Mouse (Mus musculus): ENCODE results near the gene Adgrg1. TPM values are rescaled to one million over a fixed set of nuclear protein-coding genes. Genes with fewer than 3 reads are reported as not detected.
A peak's percentile ranks its signal among the peaks of the same experiment; 100 is the strongest.

Gene Adgrg1
- polyA plus RNA-seq, 1 experiment from 2014 or later: 4.4 TPM

- ATAC-seq (ENCODE audit: extremely low read depth, insufficient number of reproducible peaks, low FRiP score, low TSS enrichment): no peak
- no peaks in the 10 kb centered on the region for H3K36me3 ChIP-seq
- peaks cover 16% of the 10 kb centered on the region; the same call in 1 of the 2 replicates for H3K27me3 ChIP-seq (replicated peaks)
- H3K9ac ChIP-seq: no peak overlapping the region
- no peak overlapping the region for H3K27ac ChIP-seq (replicated peaks)
- 64% methylated on average over 6 of the region's 6 CpGs for whole genome bisulfite sequencing
- H3K4me2 ChIP-seq: no peak overlapping the region
- peaks cover 75% of the 10 kb centered on the region for H3K4me1 ChIP-seq
- no peaks in the 10 kb centered on the region for H3K9me3 ChIP-seq
- H3K4me3 ChIP-seq: no peak overlapping the region
These were observed 22.6 kb downstream of the Adgrg1 start for GRCm38 (mm10) chr8:94996899-94997856.

- no peak for ATAC-seq (ENCODE audit: extremely low read depth, insufficient number of reproducible peaks, low FRiP score, low TSS enrichment)
- WGBS: 61% methylated on average over 6 of the region's 6 CpGs
- peaks cover 16% of the 10 kb centered on the region; the same call in 1 of the 2 replicates for H3K27me3 ChIP-seq (replicated peaks)
- H3K36me3 ChIP-seq: no peaks in the 10 kb centered on the region
- no peak overlapping the region for H3K4me2 ChIP-seq
- no peaks in the 10 kb centered on the region for H3K9me3 ChIP-seq
- H3K4me3 ChIP-seq: no peak overlapping the region
- no peak overlapping the region for H3K9ac ChIP-seq
- peaks cover 72% of the 10 kb centered on the region for H3K4me1 ChIP-seq
- no peak overlapping the region for H3K27ac ChIP-seq (replicated peaks)
These were observed 23.3 kb downstream of the Adgrg1 start for GRCm38 (mm10) chr8:94997857-94998243.

- Histone ChIP-seq H3K9ac (no peak overlapping the region), H3K4me3 (no peak overlapping the region), H3K36me3 (no peaks in the 10 kb centered on the region), H3K27me3 (replicated peaks) (peaks cover 12% of the 10 kb centered on the region; the same call in 1 of the 2 replicates), H3K9me3 (no peaks in the 10 kb centered on the region), H3K4me1 (peaks cover 66% of the 10 kb centered on the region), H3K4me2 (no peak overlapping the region), H3K27ac (replicated peaks) (no peak overlapping the region; the same call in 1 of the 2 replicates)
- WGBS: 37% methylated on average over 2 of the region's 2 CpGs
- ATAC-seq (ENCODE audit: extremely low read depth, insufficient number of reproducible peaks, low FRiP score, low TSS enrichment): no peak
These were observed 23.9 kb downstream of the Adgrg1 start for GRCm38 (mm10) chr8:94998431-94998830.

- 61% methylated on average over 6 of the region's 6 CpGs for WGBS
- H3K4me1 ChIP-seq: peaks cover 61% of the 10 kb centered on the region
- H3K27ac ChIP-seq (replicated peaks): peak overlapping the region; percentile 50
- H3K36me3 ChIP-seq: no peaks in the 10 kb centered on the region
- H3K9me3 ChIP-seq: no peaks in the 10 kb centered on the region
- 0 out of 2 replicates have a peak, but pooled peaks cover 9% of the 10 kb centered on the region for H3K27me3 ChIP-seq (replicated peaks)
- no peak for ATAC-seq (ENCODE audit: extremely low read depth, insufficient number of reproducible peaks, low FRiP score, low TSS enrichment)
- H3K4me2 ChIP-seq: no peak overlapping the region
- no peak overlapping the region for H3K9ac ChIP-seq
- H3K4me3 ChIP-seq: no peak overlapping the region
These were observed 24.5 kb downstream of the Adgrg1 start for GRCm38 (mm10) chr8:94999004-94999403.

GRCm38 (mm10) chr8:94999956-95000355 is 25.4 kb downstream of the Adgrg1 start:
- Histone ChIP-seq H3K9me3 (no peaks in the 10 kb centered on the region), H3K27me3 (replicated peaks) (0 out of 2 replicates have a peak, but pooled peaks cover under 1% of the 10 kb centered on the region), H3K36me3 (no peaks in the 10 kb centered on the region), H3K4me1 (peaks cover 55% of the 10 kb centered on the region), H3K4me3 (no peak overlapping the region), H3K27ac (replicated peaks) (peak overlapping the region; percentile 36; the same call in 1 of the 2 replicates), H3K4me2 (no peak overlapping the region), H3K9ac (no peak overlapping the region)
- ATAC-seq (ENCODE audit: extremely low read depth, insufficient number of reproducible peaks, low FRiP score, low TSS enrichment): no peak
- WGBS: 71% methylated on average over 6 of the region's 6 CpGs

- H3K4me1 ChIP-seq: peaks cover 55% of the 10 kb centered on the region
- H3K4me2 ChIP-seq: no peak overlapping the region
- no peak overlapping the region for H3K4me3 ChIP-seq
- ATAC-seq (ENCODE audit: extremely low read depth, insufficient number of reproducible peaks, low FRiP score, low TSS enrichment): no peak
- H3K27me3 ChIP-seq (replicated peaks): no peaks in the 10 kb centered on the region
- H3K9me3 ChIP-seq: no peaks in the 10 kb centered on the region
- 24% methylated on average over 5 of the region's 5 CpGs for WGBS
- H3K9ac ChIP-seq: no peak overlapping the region
- no peaks in the 10 kb centered on the region for H3K36me3 ChIP-seq
- peak overlapping the region; percentile 36 for H3K27ac ChIP-seq (replicated peaks)
These were observed 26.1 kb downstream of the Adgrg1 start for GRCm38 (mm10) chr8:95000684-95001083.

GRCm38 (mm10) chr8:95001165-95001564 is 26.6 kb downstream of the Adgrg1 start:
- Histone ChIP-seq H3K36me3 (no peaks in the 10 kb centered on the region), H3K4me3 (no peak overlapping the region), H3K9me3 (no peaks in the 10 kb centered on the region), H3K4me2 (no peak overlapping the region), H3K27me3 (replicated peaks) (no peaks in the 10 kb centered on the region), H3K9ac (no peak overlapping the region), H3K27ac (replicated peaks) (peak overlapping the region; percentile 36; the same call in 1 of the 2 replicates), H3K4me1 (peaks cover 55% of the 10 kb centered on the region)
- ATAC-seq (ENCODE audit: extremely low read depth, insufficient number of reproducible peaks, low FRiP score, low TSS enrichment): peak; percentile 9; the same call in 1 of the 2 replicates
- WGBS: 76% methylated on average over 5 of the region's 5 CpGs

GRCm38 (mm10) chr8:95001655-95002054 is 27.1 kb downstream of the Adgrg1 start:
- Histone ChIP-seq H3K4me2 (peak overlapping the region; percentile 33), H3K4me3 (no peak overlapping the region), H3K9ac (peak overlapping the region; percentile 20), H3K4me1 (peaks cover 55% of the 10 kb centered on the region), H3K36me3 (no peaks in the 10 kb centered on the region), H3K9me3 (no peaks in the 10 kb centered on the region), H3K27me3 (replicated peaks) (no peaks in the 10 kb centered on the region), H3K27ac (replicated peaks) (peak overlapping the region; percentile 71)
- ATAC-seq (ENCODE audit: extremely low read depth, insufficient number of reproducible peaks, low FRiP score, low TSS enrichment): peak; percentile 27; the same call in 1 of the 2 replicates
- WGBS: 6% methylated on average over 7 of the region's 7 CpGs

- Histone ChIP-seq H3K27me3 (replicated peaks) (no peaks in the 10 kb centered on the region), H3K4me3 (no peak overlapping the region), H3K9ac (peak overlapping the region; percentile 20), H3K4me2 (peak overlapping the region; percentile 33), H3K9me3 (no peaks in the 10 kb centered on the region), H3K4me1 (peaks cover 54% of the 10 kb centered on the region), H3K36me3 (no peaks in the 10 kb centered on the region), H3K27ac (replicated peaks) (peak overlapping the region; percentile 71)
- 25% methylated on average over 8 of the region's 8 CpGs for WGBS
- no peak for ATAC-seq (ENCODE audit: extremely low read depth, insufficient number of reproducible peaks, low FRiP score, low TSS enrichment)
These were observed 27.6 kb downstream of the Adgrg1 start for GRCm38 (mm10) chr8:95002089-95002655.

- Histone ChIP-seq H3K4me1 (no peaks in the 10 kb centered on the region), H3K36me3 (no peaks in the 10 kb centered on the region), H3K27ac (replicated peaks) (no peak overlapping the region), H3K9ac (no peak overlapping the region), H3K4me3 (no peak overlapping the region), H3K27me3 (replicated peaks) (no peaks in the 10 kb centered on the region), H3K4me2 (no peak overlapping the region), H3K9me3 (no peaks in the 10 kb centered on the region)
- WGBS: 69% methylated on average over 15 of the region's 15 CpGs
- ATAC-seq (ENCODE audit: extremely low read depth, insufficient number of reproducible peaks, low FRiP score, low TSS enrichment): no peak
These were observed 37.9 kb downstream of the Adgrg1 start for GRCm38 (mm10) chr8:95012442-95012919.

- H3K9me3 ChIP-seq: no peaks in the 10 kb centered on the region
- H3K27ac ChIP-seq (replicated peaks): no peak overlapping the region
These were observed 41.3 kb downstream of the Adgrg1 start for GRCm38 (mm10) chr8:95015866-95016265.

More at GRCm38 (mm10) chr8:95015866-95016265, 41.3 kb downstream of the Adgrg1 start:
- WGBS: 58% methylated on average over 4 of the region's 4 CpGs
- no peak for ATAC-seq (ENCODE audit: extremely low read depth, insufficient number of reproducible peaks, low FRiP score, low TSS enrichment)
- Histone ChIP-seq H3K4me3 (no peak overlapping the region), H3K9ac (no peak overlapping the region), H3K27me3 (replicated peaks) (no peaks in the 10 kb centered on the region), H3K36me3 (no peaks in the 10 kb centered on the region), H3K4me1 (no peaks in the 10 kb centered on the region), H3K4me2 (no peak overlapping the region)

Data from heart, embryonic 13.5 days (tissue).